Mouse (Mus musculus) cerebellum, adult 9-10 months (tissue): ENCODE data around the gene Zbtb40.
A peak's percentile ranks its signal among the peaks of the same experiment; 100 is the strongest.

ENCODE experiments used
- DNase-seq: peaks from one replicate; pipeline ENCODE4 v3.0.0; 2022

Gene Zbtb40

DNA sequence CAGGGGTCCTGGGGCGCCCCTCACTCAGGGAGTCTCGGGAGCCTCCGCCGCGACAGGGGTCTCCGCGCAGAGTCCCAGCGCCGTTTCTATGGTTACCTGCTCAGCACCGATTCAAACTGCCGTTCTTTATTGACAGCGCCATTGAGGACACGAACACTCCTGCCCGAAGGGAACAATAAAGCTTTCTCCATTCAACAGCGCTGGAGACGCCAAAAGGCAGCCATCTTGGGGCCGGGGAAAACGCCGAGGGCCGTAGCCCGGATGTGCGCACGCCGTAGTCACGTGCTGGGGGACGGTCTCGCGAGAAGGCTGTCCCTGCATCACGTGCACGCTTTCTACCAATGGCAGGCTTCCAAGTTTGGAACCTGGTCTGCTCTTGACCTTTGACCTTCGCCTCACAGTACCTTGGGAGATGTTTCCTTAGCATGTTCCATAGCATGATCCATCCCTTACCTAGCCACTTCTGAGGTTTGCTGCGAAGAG, at the start of gene Zbtb40:
TSS of gene Zbtb40 (minus strand) at position 252 of the 483 bp plus-strand sequence.
- peak; percentile 97 for DNase-seq

DNA sequence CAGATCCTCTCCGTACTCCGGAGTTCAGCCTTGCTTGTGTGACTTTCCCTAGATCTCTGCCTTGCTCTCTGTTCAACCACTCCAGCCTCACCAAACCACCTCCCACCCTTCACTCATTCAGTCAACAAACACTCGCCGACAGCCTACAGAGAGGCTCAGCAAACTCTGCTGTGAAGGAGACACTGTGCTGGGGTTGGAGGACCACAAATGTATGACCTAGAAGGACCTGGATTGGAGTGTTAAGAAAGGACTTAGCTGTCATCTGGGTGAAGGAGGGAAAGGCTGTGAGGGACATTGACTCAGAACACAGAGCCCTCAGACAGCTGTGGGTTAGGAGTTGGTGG, 49.4 kb upstream of the Zbtb40 start:
- no peak for DNase-seq

DNA sequence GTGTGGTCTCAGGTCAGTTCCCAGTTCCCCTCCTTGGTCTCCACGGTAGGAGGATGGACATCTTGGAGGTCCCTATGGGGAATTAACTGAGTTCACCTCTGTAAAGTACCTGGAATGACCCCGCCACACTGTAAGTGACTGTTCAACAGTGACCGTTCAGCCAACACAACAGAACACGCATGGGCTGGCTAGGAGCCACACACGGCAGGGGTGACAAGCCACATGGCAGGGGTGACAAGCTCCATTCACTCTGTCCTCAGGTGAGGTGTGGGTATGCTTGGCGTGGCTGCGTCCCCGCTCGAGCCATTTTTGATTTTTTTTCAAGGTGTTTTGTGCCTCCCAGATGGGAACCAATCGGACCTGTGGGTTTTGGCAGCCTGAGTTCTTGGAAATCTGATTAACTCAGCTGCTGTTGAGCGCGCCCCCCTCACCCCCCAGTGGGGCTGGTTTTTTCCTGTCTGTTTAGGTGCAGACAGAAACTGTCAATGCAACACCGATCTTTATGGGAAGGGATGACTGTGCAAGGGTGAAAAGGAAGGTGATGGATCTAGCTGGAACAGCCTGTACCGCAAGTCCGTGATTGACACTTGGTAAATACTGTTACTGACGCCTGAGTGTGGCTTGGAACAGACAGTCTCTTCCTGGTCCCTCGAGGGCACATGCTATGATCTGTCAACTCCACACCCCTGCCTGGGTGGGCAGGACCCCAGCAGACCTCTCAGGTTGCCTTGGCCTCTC, 48.8 kb upstream of the Zbtb40 start:
- no peak for DNase-seq

DNA sequence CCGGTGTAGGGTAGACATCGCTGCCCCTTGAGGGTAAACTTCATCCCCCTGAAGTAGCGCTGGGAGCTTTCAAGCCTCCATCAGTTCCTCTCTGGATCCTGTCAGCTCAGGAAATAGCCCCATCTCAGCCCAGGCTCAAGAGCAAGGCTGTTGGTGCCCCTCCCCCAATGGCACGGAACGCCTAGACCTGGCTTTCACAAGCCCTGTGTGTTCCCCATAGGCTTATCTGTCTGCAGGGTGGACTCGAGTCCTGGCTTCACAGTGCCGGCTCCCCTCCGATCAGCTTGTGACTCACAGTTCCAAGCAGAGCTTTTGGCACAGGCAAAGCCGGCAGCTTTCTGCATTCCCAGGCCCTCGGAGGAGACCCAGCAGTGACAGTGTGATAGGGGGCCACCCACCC, 47.8 kb upstream of the Zbtb40 start:
- DNase-seq = no peak

DNA sequence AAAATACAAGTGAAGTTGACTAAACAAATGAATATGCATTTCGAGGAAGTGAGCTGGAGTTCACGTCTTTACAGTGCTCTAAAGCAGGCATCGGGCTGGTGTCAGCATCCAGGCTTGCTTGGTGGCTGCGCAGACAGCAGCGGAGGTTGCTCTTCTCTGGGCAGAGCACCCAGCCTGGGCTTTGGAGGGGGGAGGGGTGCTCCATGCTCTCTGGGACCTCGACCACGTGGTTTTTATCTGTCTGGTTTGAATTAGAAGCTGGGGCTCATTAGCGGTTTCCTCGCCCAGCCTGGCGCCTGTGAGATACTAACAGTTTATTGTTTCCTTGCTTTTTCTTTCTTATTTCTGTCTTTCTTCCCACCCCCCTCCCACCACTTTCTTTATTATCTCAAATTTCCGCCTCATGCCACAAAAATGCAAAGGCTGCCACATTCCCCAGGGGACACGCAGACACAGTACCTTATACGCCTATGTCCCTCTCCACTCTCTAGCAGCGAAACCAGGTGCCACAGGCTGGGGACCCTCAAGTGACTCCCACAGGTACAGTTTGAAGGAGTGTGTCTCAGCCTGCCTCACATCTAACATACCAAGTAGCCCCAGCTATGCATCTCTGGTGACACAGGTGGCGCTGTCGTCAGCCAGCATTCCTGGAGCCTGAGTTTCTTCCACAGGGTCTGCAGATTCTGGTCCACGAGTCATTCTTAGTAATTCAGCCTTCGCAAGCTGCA, 36.6 kb upstream of the Zbtb40 start:
- DNase-seq = no peak

DNA sequence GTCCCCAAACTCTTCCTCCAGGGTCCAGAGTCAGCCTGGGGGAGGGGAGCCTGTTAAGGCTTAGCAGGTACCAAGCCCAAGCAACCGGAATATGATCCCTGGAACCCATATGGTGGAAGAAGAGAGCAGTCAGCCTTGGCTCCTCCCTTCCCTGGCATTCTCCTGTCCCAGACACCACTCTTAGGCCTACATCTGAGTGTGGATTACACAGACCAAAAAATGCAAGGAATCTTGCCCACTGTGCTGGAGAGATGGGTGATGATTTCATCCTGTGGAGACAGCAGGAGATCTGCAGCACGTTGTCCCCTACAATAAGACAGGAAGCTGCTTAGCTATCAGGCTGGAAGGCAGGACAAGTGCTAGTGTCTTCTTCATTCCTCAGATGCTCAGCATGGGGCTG, 34.3 kb upstream of the Zbtb40 start:
- no peak for DNase-seq

DNA sequence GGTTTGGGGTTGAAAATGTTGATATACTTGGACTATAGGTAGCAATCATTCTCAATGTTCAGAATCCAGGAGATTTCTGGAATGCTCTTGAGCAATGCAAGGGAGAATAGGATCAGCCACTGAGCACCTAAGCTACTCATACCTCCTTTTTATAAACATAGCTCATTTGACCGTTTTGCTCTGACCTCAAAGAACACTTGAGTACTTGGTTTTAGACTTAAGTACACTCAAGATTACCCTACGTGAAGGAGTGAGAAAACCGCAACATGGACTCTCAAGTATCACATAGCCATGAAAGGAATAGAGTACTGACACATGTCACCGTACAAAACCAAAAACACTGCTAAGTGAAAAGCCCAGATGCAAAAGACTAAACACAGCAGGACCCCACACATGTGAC, 32.8 kb upstream of the Zbtb40 start:
- DNase-seq = no peak

DNA sequence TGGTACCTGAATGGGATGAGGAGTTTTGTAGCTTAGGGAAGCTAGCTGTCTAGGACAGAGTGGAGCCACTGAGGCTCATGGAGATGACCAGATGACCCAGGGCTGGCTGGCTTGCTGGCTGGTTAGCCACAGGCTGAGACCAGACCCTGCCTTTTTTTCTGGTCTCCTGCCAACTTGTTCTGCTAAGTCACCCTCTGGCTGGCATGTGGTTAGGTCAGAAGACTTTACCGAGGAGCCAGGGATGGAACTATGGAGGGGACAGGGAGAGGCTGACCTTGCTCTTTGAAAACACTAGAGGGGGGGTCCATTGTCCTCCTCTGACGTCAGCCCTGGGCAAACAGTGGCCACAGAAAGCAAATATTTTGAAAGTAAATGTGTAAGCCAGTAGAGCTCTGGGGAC, 28.6 kb upstream of the Zbtb40 start:
- DNase-seq = no peak

DNA sequence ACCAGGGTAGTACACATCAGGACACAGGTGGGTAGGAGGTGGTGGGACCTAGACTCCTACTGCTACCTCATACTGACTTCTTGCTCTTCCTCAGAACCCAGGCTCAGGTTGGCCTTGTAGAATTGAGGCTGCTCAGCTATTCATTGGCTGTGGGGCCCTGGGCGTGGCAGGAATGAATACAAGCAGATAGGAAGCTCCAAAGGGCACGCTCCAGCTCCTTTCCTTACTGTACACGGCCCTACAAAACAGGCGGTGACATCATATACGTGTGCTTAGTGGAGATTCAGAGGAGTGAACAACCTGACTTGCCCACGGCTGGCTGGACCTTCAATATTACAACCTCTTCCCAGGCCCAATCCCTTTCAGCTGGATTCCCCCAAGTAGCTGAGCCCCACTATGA, 22.6 kb upstream of the Zbtb40 start:
- DNase-seq = no peak

DNA sequence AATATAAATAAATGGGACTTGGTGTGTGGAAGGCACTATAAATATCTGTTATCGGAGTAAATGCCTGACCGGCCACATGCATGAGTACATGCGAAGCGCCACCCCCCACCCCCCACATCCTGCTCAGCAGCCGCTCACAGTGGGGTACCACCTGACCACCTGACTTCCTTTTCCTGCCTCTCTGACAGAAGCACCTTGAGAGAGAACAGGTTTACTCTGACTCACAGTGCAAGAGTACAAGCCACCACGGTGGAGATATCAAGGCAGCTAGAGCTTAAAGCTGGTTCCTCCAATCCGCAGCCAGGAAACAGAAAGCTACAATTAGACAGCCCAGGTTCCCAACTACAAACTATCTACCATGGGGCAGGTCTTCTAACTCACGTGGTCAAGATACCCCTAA, 19.9 kb upstream of the Zbtb40 start:
- no peak for DNase-seq

DNA sequence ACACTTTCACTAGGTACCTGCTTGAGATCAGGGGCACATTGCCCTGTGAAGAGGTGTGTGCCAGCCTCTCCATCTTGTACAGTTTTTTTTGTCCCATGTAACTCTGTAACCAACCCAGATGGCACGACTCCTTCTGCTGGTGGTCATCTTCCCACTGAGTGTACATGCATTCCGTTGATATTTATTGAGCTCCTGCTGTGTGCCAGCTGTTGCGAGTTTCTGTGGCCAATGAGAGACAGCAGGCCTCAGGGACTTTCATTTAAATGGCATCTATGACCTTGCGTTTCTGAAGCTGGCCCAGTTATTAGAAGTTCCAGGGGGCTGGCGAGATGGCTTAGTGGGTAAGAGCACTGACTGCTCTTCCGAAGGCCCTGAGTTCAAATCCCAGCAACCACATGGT, 17.2 kb upstream of the Zbtb40 start:
- peak; percentile 60 for DNase-seq

DNA sequence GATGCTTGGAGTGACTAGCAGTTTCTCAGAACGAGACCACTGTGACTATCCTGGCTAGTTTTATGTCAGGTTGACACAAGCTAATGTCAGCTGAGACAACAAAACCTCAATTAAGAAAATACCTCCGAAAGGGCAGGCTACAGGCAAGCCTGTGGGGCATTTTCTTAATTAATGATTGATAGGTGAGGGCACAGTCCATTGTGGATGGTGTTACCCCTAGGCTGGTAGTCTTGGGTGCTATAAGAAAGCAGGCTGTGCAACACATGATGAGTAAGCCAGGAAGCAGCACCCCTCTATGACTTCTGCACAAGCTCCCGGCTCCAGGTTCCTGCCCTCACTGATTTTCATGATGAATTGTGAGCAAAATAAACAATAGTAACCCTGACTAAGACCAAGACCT, 6.3 kb upstream of the Zbtb40 start:
- no peak for DNase-seq

DNA sequence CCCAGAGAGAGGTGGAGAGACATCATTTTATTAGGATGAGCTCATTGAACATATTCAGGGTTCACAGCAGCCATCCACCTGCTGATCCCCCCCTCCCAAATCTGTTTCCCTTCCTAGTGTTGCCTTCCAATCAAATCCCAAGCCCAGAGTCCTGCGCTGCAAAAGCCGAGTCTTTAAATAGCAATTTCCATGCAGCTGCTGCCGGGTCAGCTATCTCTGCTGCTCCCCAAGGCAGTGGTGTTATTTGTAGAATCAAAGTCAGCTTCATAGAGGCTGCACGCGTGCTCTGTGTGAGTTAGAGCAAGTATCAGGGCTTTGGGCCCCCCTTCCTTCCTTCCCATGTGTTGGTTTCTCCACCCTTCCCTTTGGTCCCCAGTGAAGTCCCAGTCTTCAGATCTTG, 5.2 kb upstream of the Zbtb40 start:
- DNase-seq = no peak

DNA sequence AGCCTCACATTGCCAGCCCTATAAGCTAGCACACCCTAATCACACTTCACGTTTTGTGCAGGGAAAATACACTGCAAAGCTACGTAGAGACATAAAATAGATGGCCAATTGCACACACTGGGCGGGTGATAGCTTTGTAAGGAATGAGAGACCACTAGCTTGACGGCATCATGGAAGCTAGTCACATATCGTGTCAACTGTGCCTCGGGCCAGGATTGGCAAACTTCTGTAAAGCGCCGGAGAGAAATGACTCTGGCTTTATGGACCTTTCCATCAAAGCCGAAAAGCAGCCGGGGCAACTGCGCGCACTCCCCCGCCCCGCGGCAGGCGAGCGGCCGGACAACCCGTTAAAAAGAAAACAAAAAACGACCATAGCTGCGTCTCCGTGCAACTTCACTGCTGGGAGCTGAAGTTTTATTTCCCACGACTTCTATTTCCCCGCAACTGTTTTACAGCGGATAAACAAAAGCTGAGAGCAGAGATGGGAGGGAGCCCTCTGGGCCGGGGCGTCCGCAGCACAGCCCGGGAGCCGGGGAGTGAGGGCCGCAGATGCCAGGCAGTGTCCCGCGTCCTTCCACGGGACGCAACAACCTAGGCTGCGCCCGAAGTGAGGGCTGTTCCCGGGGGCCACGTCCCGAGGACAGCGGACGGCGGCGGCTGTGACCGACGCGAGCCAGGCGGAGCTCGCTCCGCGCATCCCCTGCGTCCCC, 606 bp downstream of the Zbtb40 start:
- DNase-seq = no peak

DNA sequence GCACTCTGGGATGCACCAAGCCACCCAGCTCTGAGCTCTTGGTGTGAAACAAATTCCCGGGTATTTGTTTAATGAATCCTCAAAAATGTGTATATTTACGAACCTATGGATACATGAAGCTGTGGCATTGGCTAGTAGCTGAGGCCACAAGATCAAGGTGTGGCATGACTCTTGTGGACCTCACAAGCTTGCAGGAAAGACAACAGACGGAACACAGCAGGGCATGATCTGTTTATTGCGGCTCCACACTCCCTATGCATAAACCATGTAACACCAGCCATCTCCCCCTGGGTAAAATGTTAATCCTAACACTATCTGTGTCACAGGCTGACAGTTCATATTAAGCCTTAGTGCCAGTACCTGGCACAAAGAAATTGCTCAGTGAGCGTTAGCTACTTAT, 2.5 kb downstream of the Zbtb40 start:
- no peak for DNase-seq

DNA sequence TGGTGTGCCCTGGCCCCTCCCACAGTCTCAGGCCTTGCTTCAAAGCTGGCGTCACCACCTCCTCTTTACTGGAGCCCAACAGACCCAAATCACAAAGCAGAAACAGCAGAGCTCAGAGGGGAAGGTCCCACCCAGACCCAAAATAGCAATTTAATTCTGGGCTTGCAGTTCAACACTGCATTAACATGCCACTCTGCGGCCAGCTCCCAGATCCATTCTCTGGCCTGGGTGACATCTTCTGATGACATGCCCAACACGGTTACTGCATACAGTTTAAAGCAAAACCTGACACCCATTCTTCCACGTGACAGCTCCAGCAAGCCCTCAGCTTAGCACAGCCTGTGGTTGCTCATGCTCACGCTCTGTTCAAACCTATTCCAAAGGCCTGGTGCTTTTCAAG, 4.1 kb downstream of the Zbtb40 start:
- DNase-seq = no peak

DNA sequence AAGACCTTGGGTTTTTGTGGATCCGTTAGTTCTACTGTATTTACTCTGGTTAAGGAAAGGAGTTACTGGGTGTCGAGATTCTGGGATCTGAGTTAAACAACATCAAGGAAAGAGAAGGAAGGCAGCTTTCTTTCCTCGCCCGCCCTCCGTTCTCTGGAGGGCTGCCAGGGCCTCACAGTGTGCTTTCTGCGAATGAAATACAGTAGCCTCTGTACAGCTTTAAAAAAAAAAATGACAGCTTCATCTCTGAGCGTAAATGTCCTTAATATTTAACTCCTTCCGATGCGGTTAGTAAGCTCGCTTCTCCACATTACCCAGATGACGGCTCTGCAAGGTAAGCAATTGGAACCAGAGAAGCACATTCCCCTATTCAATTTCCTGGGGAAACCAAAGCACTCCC, 4.8 kb downstream of the Zbtb40 start:
- peak; percentile 60 for DNase-seq

DNA sequence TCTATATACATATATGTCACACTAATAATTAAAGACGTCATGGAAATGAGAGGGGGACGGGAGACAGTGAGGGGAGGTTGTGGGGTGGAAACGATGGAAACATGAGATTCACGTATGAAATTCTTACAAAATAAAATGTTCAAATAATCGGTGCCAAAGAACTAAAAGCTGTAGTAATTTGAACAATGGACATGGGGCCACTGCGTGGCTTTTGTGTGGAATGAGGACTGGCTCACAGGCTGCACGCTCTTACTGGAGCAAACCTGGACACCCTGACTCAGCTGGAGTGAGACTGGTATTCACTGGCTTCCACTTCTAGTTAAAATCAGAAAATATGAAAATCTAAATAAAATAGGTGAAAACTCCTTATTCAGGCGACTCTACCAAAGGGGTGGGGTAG, 6.6 kb downstream of the Zbtb40 start:
- no peak for DNase-seq

DNA sequence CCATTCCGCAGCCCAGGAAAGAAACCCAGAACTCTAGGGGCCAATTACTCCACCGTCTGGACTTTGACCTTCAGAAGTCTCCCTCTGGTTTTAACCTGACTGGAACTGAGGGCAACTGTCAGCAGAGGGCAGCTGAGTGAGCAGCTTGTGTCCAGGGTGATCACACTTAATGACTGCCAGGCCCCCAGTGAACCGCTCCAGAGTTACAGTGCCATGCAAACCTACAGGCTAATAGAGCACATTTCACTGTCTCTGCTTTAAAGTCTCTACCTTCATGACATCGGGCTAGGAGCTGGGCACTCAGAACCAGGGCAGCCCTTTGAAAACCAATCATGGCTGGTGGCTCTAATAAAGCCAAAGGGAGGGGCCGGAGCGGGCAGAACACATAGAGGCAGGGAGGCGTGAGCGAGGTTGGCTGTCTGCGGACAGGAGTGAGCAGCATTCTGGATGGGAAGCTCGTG, 7.4 kb downstream of the Zbtb40 start:
- peak; percentile 69 for DNase-seq

DNA sequence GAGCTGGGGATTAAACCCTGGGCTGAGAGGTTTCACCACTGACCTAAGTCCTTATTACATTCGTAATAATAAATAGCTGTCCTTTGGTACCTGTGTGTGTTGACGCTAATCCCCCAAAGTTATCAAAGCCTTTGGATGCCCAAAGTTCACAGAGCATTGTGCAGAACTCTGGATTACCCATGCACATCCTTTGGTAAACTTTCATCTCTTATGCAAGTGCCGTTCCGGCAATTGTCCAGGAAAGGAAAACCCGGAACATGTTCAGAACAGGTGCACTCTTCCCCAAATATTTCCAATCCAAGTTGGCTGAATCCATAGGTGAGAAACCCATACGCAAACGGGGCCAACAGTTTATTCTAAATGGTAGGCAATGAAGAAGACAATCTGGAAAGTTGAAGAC, 9.2 kb downstream of the Zbtb40 start:
- no peak for DNase-seq

DNA sequence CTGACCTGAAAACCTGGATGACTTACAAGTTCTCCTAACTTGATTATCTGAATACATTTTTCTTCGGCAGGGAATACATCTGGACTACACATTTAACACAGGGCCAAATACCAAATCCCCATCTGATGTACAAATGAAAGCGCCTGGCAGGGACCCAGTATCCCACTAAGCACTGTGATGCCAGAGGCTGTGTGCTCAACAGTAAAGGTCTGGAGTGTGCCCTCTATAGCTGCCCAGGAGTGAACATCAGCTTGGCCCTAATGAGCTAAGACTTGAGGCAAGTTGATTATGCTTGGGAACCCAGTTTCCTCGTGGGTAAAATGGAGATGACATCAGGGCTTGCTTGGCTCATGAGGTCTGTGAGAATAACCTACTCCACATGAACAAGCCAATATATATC, 10.1 kb downstream of the Zbtb40 start:
- DNase-seq = peak; percentile 58

DNA sequence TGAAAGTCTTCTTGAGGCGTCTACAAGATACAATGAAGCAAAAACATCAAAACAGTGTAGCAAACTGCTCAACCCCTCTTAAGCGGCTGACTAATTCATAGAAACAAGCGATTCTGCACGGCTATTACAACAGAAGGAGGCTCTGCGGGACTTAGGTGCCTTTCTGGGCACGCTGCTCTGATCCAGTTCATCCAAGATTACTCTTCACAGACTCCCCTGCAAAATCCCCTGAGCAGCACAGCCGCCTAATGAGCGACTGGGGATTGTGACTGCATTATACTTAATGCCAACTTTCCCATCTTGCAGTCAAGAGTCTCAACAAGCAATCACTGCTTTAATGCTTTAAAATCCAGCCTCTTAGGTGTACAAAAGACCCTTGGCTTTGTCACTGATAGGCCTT, 10.5 kb downstream of the Zbtb40 start:
- peak; percentile 80 for DNase-seq

DNA sequence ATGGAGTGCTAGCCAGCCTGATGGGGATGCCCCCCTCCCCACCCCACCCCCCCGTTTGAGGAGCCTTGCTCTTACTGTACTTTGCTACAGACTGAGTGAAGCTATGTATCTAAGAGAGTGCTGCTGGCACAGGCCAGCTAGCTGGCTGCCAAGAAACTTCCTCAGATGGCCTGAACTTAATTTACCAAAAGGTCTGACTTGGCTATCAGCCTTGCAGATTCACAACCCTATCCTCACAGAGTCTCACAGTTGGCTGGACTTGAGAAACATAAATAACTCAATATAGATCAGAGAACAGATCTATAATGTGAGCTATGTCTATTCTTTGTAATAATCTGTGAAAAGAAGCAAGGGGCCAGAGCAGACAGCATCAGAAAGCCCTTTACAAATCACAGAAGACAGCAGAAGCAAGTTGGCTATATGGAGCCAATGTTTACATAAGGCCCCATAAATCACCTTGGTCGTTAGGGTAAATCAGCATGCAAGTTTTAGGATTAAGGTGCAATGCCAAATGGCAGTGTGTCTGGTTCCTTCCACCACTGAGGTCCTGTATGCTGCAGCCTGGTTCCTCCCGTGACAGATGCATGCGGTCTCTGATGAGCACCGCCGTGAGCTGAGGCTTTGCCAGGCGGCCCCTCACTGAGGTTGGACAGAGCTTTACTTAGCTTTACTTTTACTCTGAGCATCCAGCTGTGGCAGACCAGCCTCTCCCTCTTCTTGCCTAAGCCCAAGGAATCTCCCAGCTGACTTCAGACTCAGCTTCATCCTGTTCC, 15.3 kb downstream of the Zbtb40 start:
- DNase-seq = no peak
